Mouse (Mus musculus): ENCODE measurements at regions not wholly inside any gene's neighbourhood (a gene's known extent, or its start where the extent isn't known, plus 50 kb on each side); places are given as distances from the start of the nearest gene placed in this dataset.

DNA sequence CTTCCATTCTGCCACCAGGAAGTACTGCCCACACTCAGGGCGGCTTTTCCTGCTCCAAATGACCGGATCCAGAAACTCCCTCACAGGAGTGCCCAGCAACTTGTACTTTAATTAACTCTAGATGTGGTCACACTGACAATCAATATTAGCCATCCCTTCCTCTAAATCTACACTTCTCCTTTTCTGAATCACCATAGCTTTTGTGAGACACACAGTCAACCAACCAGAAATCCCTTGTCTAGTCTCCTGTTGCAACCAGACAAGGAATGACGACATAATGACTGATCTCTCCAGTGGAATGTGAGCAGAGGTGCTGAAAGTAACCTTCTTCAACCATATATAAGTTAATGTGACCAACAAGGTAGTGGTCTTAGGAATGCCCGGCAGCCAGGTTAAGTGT is 277.0 kb upstream of the Acvr2a start:
- no peak overlapping the region for H3K27ac ChIP-seq (replicated peaks)
- 81% methylated on average over 4 of the region's 4 CpGs for WGBS
- H3K4me3 ChIP-seq, result no peak overlapping the region
- no peaks in the 10 kb centered on the region for H3K9me3 ChIP-seq
- no peak for DNase-seq (ENCODE audit: low spot score)
- H3K4me1 ChIP-seq, result peaks cover 19% of the 10 kb centered on the region
- no peaks in the 10 kb centered on the region for H3K36me3 ChIP-seq (replicated peaks)
- no peaks in the 10 kb centered on the region for H3K27me3 ChIP-seq (replicated peaks; ENCODE audit: low read depth, poor library complexity, severe bottlenecking)

DNA sequence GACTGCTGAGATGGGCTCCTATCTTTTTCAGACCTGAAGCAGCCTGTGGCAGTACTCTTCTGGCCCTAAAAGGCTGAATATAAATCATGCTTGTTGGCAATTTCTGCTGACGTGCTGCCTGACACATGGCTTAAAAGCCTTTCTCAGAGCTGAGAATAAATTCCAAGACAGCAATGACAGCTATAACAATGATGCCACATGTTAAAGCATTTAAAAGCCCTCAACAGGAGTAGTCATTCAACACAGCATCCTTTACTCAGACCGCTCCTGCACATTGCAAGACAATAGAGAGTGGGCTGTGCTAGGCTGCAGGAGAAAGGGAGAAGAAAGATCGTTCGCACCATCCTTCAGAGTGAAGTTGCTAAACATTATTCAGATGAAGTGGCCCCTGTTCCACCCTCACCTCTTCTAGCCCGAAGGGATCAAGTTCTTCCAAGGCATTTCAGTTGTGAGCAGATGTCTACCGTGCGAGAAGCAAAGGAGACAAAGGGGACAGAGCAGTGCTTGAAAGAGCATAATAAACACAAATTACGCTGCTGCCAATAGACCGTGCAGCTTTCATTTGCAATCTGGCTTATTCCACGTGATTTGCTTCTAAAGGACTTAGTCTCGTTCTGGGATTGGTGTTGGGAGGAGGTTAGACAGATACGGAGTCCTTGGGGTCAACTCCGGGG is 275.1 kb upstream of the Acvr2a start:
- DNase-seq (ENCODE audit: low spot score), result peak; percentile 25
- Histone ChIP-seq H3K9me3 (no peaks in the 10 kb centered on the region), H3K4me1 (peaks cover 23% of the 10 kb centered on the region), H3K27ac (replicated peaks) (peak overlapping the region; percentile 70), H3K27me3 (replicated peaks; ENCODE audit: low read depth, poor library complexity, severe bottlenecking) (no peaks in the 10 kb centered on the region), H3K4me3 (peak overlapping the region; percentile 22; the same call in 1 of the 2 replicates), H3K36me3 (replicated peaks) (no peaks in the 10 kb centered on the region)
- 45% methylated on average over 13 of the region's 13 CpGs for WGBS

DNA sequence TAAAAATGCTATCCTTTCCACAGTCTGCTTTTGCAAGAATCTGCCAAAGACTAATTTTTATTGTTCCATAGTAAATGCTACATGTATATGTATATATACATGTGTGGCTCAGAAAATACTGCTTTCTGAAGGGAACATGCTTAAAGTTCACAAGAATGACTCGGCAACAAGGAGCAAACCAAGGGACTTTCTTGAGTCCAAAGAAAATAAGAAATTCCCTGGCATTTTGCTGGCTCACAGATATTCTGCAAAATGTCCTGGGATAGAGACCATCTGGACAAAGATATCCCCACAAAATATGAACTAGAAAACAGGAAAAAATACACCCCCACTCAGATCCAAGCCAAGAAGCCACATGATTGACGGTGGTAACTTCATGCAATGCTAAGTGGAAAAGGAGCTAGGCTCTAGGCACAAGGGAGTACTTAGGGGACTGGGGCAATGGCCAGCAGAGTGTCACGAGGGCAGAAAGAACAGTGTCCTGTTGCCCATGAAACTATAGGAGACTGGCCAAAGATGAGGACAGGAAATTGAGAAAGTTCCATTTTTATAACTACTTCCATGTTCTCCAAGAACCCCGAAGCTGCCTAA is 274.3 kb upstream of the Acvr2a start:
- no peaks in the 10 kb centered on the region for H3K27me3 ChIP-seq (replicated peaks; ENCODE audit: low read depth, poor library complexity, severe bottlenecking)
- H3K4me3 ChIP-seq, result no peak overlapping the region
- H3K9me3 ChIP-seq, result no peaks in the 10 kb centered on the region
- peaks cover 23% of the 10 kb centered on the region for H3K4me1 ChIP-seq
- DNase-seq (ENCODE audit: low spot score), result no peak
- 72% methylated on average over 4 of the region's 4 CpGs for WGBS
- H3K36me3 ChIP-seq (replicated peaks), result no peaks in the 10 kb centered on the region
- H3K27ac ChIP-seq (replicated peaks), result no peak overlapping the region; the same call in 1 of the 2 replicates

DNA sequence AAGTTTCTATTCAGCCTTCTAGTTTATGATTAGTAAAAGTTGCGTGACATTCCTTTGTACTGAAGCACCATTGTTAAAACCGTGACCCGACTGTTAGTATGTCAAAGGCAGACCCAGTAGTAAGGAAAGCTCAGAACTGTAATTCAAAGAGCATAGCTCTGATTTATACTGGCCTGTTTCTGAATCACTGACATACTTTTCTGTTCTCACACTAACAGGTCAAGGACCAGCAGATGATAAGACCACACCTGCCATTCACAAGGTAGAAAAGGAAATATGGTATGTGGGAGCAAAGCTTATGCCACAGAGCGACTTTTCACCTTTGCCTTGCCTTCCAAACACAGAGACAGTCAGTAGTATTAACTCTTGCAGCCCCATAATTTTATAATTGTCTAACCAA is 269.5 kb upstream of the Acvr2a start:
- Histone ChIP-seq H3K4me3 (no peak overlapping the region), H3K27me3 (replicated peaks; ENCODE audit: low read depth, poor library complexity, severe bottlenecking) (no peaks in the 10 kb centered on the region), H3K36me3 (replicated peaks) (no peaks in the 10 kb centered on the region), H3K4me1 (peaks cover 12% of the 10 kb centered on the region; the same call in 1 of the 2 replicates), H3K9me3 (no peaks in the 10 kb centered on the region), H3K27ac (replicated peaks) (no peak overlapping the region)
- no peak for DNase-seq (ENCODE audit: low spot score)
- 87% methylated on average over 4 of the region's 4 CpGs for WGBS

DNA sequence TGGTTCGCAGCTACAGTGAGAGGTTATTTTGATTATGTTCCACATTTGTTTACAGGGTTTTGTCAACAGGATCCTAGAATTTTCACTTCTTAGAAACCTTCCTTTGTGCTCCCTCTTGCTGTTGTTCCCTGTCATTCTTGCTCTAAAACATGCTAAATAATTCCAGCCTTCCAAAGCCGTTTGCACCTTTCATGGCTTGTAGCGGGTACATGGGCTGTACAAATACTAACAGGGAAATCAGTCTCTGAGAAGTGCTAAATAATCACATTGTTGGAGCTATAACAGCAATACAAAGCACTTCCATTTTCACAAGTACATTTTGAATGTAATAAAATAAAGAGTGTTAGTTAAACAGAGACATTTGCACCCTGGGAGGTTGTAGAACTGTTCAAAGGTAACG is 268.8 kb upstream of the Acvr2a start:
- DNase-seq (ENCODE audit: low spot score), result no peak
- no peak overlapping the region for H3K4me3 ChIP-seq
- no peaks in the 10 kb centered on the region for H3K36me3 ChIP-seq (replicated peaks)
- no peak overlapping the region for H3K27ac ChIP-seq (replicated peaks)
- 92% methylated on average over 4 of the region's 4 CpGs for WGBS
- H3K27me3 ChIP-seq (replicated peaks; ENCODE audit: low read depth, poor library complexity, severe bottlenecking), result no peaks in the 10 kb centered on the region
- no peaks in the 10 kb centered on the region for H3K9me3 ChIP-seq
- peaks cover 5% of the 10 kb centered on the region; the same call in 1 of the 2 replicates for H3K4me1 ChIP-seq

DNA sequence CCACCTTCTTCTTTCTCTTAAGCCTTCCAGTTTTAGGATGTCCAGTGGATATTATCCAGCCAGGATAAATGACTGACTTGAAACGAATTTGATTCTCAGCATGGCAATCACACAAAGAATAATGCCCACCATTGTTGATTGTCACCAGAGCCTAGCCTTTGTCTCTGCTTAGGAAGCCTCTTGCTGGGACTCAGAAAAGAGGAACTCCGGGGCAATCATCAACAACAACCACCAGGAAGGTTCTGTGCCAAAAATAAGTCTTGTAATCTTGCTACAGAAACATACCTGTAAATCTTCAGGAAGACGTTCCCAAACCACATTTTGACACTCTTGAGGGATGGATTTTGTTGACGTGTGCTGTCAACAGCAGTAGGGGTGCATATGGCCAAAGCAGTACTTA is 268.2 kb upstream of the Acvr2a start:
- Histone ChIP-seq H3K4me3 (no peak overlapping the region), H3K27me3 (replicated peaks; ENCODE audit: low read depth, poor library complexity, severe bottlenecking) (no peaks in the 10 kb centered on the region), H3K27ac (replicated peaks) (no peak overlapping the region), H3K36me3 (replicated peaks) (no peaks in the 10 kb centered on the region), H3K9me3 (no peaks in the 10 kb centered on the region), H3K4me1 (peaks cover 4% of the 10 kb centered on the region; the same call in 1 of the 2 replicates)
- no peak for DNase-seq (ENCODE audit: low spot score)
- 68% methylated on average over 4 of the region's 4 CpGs for WGBS

DNA sequence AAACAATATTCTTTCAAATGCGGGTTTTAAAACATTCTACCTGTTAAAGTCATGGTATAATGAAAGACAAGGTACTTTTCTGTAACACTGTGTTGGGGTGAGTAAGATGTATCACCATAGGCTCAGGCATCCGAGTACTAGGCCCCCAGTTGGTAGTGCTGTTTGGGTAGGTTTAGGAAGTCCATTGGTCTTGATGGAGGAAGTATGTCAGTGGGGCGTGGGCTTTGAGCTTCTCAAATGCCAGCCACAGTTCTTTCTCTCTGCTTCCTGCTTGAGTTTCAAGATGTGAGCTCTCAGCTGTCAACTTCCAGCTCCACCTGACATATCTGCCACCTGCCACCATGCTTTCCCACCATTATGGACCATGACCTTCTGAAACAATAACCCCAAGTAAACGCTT is 267.7 kb upstream of the Acvr2a start:
- 89% methylated on average over 4 of the region's 4 CpGs for WGBS
- DNase-seq (ENCODE audit: low spot score), result no peak
- Histone ChIP-seq H3K4me1 (peaks cover 4% of the 10 kb centered on the region; the same call in 1 of the 2 replicates), H3K27ac (replicated peaks) (no peak overlapping the region), H3K27me3 (replicated peaks; ENCODE audit: low read depth, poor library complexity, severe bottlenecking) (no peaks in the 10 kb centered on the region), H3K9me3 (no peaks in the 10 kb centered on the region), H3K4me3 (no peak overlapping the region), H3K36me3 (replicated peaks) (no peaks in the 10 kb centered on the region)

DNA sequence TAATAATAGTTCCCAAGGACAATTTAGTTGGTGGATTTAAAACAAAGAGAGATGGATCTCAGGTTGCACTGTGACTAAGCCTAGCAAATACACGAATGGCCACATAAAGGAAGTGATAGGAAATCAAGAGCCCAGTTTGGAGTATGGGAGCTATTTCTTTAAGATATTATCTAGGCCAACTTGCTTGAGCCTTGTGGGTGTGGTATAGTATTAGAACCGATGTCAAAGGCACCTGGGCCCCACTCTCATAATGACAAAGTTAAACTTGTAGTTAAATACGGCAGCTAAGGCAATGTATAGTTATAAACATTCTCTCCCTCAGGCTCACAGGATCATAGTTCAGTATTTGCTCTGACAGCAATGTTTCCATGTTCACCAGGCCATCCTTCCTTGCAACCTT is 257.3 kb upstream of the Acvr2a start:
- Histone ChIP-seq H3K27ac (replicated peaks) (no peak overlapping the region), H3K36me3 (replicated peaks) (no peaks in the 10 kb centered on the region), H3K27me3 (replicated peaks; ENCODE audit: low read depth, poor library complexity, severe bottlenecking) (no peaks in the 10 kb centered on the region), H3K4me3 (no peak overlapping the region), H3K4me1 (no peaks in the 10 kb centered on the region), H3K9me3 (no peaks in the 10 kb centered on the region)
- WGBS, result 62% methylated on average over 3 of the region's 3 CpGs
- DNase-seq (ENCODE audit: low spot score), result no peak

DNA sequence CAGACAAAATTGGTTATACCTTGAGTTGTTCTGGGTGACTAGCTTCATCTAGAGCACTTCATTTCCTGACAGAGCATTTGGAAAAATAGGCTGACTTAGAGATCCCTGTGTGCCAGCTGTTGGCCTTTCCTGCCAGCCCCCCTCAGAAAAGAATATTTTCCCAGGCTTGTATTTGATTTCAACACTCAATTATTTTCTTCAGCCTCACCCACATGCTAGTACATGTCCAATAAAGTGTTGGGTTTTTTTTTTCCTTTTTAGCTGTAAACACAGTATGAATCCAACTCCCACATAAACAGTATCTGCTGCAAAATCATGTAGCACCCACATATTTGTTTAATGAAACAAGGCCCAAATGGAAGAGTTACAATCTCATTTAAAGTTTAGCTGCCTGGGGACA is 256.8 kb upstream of the Acvr2a start:
- Histone ChIP-seq H3K36me3 (replicated peaks) (no peaks in the 10 kb centered on the region), H3K27me3 (replicated peaks; ENCODE audit: low read depth, poor library complexity, severe bottlenecking) (no peaks in the 10 kb centered on the region), H3K9me3 (no peaks in the 10 kb centered on the region), H3K27ac (replicated peaks) (no peak overlapping the region), H3K4me1 (no peaks in the 10 kb centered on the region), H3K4me3 (no peak overlapping the region)
- DNase-seq (ENCODE audit: low spot score), result no peak

DNA sequence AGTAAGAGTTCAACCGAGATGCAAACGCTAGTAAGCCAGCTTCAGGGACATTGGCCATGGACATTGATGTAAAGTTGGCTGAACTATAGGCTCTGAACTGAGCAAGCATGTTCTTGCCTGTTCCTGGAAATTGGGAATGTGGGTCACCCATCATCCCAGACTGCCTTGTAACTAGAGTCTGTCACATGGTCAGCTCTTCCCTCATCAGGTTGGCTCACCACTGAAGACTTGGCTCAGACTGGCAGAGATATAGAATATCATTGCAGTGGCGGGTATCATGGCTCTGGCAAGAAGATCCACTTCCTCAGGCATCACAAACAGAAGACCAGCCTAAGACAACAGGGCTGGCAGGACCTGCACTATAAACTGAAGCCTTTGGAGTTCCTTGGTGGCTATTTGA is 255.3 kb upstream of the Acvr2a start:
- no peaks in the 10 kb centered on the region for H3K36me3 ChIP-seq (replicated peaks)
- no peaks in the 10 kb centered on the region for H3K4me1 ChIP-seq
- WGBS, result 91% methylated on average over 3 of the region's 3 CpGs
- H3K4me3 ChIP-seq, result no peak overlapping the region
- no peak for DNase-seq (ENCODE audit: low spot score)
- no peak overlapping the region for H3K27ac ChIP-seq (replicated peaks)
- H3K9me3 ChIP-seq, result no peaks in the 10 kb centered on the region
- no peaks in the 10 kb centered on the region for H3K27me3 ChIP-seq (replicated peaks; ENCODE audit: low read depth, poor library complexity, severe bottlenecking)

DNA sequence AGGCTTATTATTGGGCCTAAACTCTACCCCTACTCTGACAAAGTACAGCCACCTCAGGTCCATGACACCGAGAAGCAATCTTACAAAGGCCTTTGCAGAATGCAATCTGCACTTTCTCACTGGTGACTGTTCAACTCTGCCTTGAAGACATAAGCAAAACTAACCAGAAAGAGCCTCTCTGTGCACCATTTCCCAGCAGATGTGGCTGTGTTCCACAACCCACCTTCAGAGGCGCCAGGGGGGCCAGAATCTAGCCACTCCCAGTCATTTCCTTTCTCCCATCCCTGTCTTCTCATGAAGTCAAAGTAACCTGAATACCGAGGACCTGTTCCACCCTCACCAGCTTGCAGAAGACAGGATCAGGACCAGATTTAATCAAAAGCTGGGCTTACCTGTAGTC is 250.3 kb upstream of the Acvr2a start:
- no peak for DNase-seq (ENCODE audit: low spot score)
- whole genome bisulfite sequencing, result 77% methylated on average over 3 of the region's 3 CpGs
- Histone ChIP-seq H3K27ac (replicated peaks) (no peak overlapping the region), H3K4me3 (no peak overlapping the region), H3K9me3 (no peaks in the 10 kb centered on the region), H3K36me3 (replicated peaks) (no peaks in the 10 kb centered on the region), H3K4me1 (no peaks in the 10 kb centered on the region), H3K27me3 (replicated peaks; ENCODE audit: low read depth, poor library complexity, severe bottlenecking) (no peaks in the 10 kb centered on the region)

DNA sequence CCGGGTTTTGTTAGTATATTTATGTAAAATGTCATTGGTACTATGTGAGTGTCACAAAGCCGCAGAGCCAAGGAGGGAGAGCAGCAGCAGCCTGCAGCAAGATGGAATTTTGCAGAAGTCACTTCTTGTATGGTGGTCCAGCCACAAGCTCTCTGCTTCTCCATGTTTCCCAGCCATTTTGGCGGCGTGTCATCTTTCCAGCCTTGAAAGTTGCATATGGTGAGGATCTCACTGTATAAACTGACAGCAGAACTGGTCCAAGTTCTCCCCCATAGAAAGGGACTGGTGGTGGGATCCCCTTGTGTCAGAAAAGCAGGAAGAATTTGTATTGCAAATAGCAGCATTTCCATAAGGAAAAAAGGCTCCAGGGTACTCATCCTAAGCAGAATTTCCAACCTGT is 249.7 kb upstream of the Acvr2a start:
- no peak for DNase-seq (ENCODE audit: low spot score)
- H3K4me1 ChIP-seq, result no peaks in the 10 kb centered on the region
- no peak overlapping the region for H3K27ac ChIP-seq (replicated peaks)
- no peak overlapping the region for H3K4me3 ChIP-seq
- no peaks in the 10 kb centered on the region for H3K9me3 ChIP-seq
- H3K36me3 ChIP-seq (replicated peaks), result no peaks in the 10 kb centered on the region
- no peaks in the 10 kb centered on the region for H3K27me3 ChIP-seq (replicated peaks; ENCODE audit: low read depth, poor library complexity, severe bottlenecking)
- whole genome bisulfite sequencing, result 87% methylated on average over 4 of the region's 4 CpGs

DNA sequence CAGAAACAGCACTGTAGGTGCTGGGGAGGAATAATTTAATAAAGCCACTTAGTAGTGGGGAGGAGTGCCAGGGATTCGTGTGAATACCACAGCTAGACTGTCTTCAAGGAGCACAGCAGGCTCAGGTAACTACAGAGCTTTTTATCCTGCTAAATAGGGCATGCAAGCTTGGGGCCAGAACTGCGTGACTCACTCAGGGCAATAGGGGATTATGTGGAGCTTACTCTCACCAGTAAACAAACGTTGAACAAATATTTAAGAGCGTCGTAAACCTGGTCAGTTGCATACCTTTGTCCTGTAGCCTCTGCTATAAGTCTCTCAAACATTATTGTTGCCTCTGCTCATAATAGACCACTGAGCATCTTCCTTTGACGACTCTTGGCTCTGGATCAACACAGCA is 246.0 kb upstream of the Acvr2a start:
- no peak for DNase-seq (ENCODE audit: low spot score)
- Histone ChIP-seq H3K27me3 (replicated peaks; ENCODE audit: low read depth, poor library complexity, severe bottlenecking) (no peaks in the 10 kb centered on the region), H3K36me3 (replicated peaks) (no peaks in the 10 kb centered on the region), H3K27ac (replicated peaks) (no peak overlapping the region), H3K4me3 (no peak overlapping the region), H3K9me3 (no peaks in the 10 kb centered on the region), H3K4me1 (no peaks in the 10 kb centered on the region)
- WGBS, result 59% methylated on average over 6 of the region's 6 CpGs
